Mouse (Mus musculus) hindbrain, embryonic 16.5 days (tissue): ENCODE measurements around the gene Ddx19b. TPM values are rescaled to one million over a fixed set of nuclear protein-coding genes. Genes with fewer than 3 reads are reported as not detected.
A peak's percentile ranks its signal among the peaks of the same experiment; 100 is the strongest.
"Not testable (repeated sequence)": the region's sequence is repeated elsewhere in the genome, so short reads cannot be mapped to it uniquely, and the experiment has no call there.

Source experiments
- ATAC-seq: fragments of 200-750 bp; cut with Nextera tagmentation; 2 replicates; pipeline ENCODE4 v1.8.0; 2017; ENCODE audit warnings: moderate TSS enrichment, moderate library complexity
- H3K27ac ChIP-seq: fragments of 300-500 bp; sonication (generic); 2 replicates; pipeline ENCODE4 v1.5.1; 2014; ENCODE audit warnings: low read depth, mild to moderate bottlenecking, control low read depth, low read length, moderate library complexity
- H3K27me3 ChIP-seq: fragments of 300-500 bp; sonication (generic); replicated peaks from 2 replicates; pipeline ENCODE4 v1.6.1; 2014; ENCODE audit warnings: low read length; ENCODE audit not compliant: control insufficient read depth, insufficient read depth
- H3K36me3 ChIP-seq: fragments of 300-500 bp; sonication (generic); 2 replicates; pipeline ENCODE4 v1.6.1; 2014; ENCODE audit warnings: mild to moderate bottlenecking, low read length, moderate library complexity, mixed read lengths; ENCODE audit not compliant: control insufficient read depth, insufficient read depth
- H3K4me1 ChIP-seq: fragments of 300-500 bp; sonication (generic); 2 replicates; pipeline ENCODE4 v1.6.1; 2014; ENCODE audit warnings: low read depth, low read length; ENCODE audit not compliant: control insufficient read depth, insufficient read depth
- H3K4me2 ChIP-seq: fragments of 300-500 bp; sonication (generic); 2 replicates; pipeline ENCODE4 v1.6.1; 2014; ENCODE audit warnings: mild to moderate bottlenecking, low read length, control low read depth, moderate library complexity
- H3K4me3 ChIP-seq: fragments of 300-500 bp; sonication (generic); 2 replicates; pipeline ENCODE4 v1.5.1; 2014; ENCODE audit warnings: mild to moderate bottlenecking, low read length, control low read depth, moderate library complexity
- H3K9ac ChIP-seq: fragments of 300-500 bp; sonication (generic); 2 replicates; pipeline ENCODE4 v1.6.1; 2014; ENCODE audit warnings: low read depth, mild to moderate bottlenecking, control low read depth, low read length, moderate library complexity
- H3K9me3 ChIP-seq: fragments of 300-500 bp; sonication (generic); 2 replicates; pipeline ENCODE4 v1.6.1; 2014; ENCODE audit warnings: mild to moderate bottlenecking, low read length, moderate library complexity; ENCODE audit not compliant: control insufficient read depth
- WGBS: fragments of 180-500 bp; shearing (Covaris S2); extraction: QIAGEN DNeasy Blood & Tissue Kit; methylation state at CpG from one replicate; pipeline ENCODE4 v1.1.7; 2014; 5-methylcytosine and 5-hydroxymethylcytosine counted together
- polyA plus RNA-seq: library from polyadenylated mRNA; unstranded; fragments of >200 nt; fragmentation: Nextera tagmentation; extraction: Ambion mirVana; gene quantifications from 2 replicates; pipeline ENCODE4 v1.2.1, GENCODE M21; 2015

Gene Ddx19b
- 6.7 and 6.9 TPM in 2 replicates for polyA plus RNA-seq

GRCm38 (mm10) chr8:111031572-111031971 lies at the start of gene Ddx19b:
Gene Ddx19b (minus strand): TSS chr8:111031751.
- Histone ChIP-seq H3K27me3 (peaks cover 2% of the 10 kb centered on the region; the same call in 1 of the 2 replicates), H3K4me1 (peaks cover 20% of the 10 kb centered on the region), H3K4me2 (no peak within 1 kb of the TSS), H3K27ac (no peak within 1 kb of the TSS), H3K9ac (no peak within 1 kb of the TSS), H3K36me3 (peaks cover under 1% of the 10 kb centered on the region; the same call in 1 of the 2 replicates), H3K9me3 (no peaks in the 10 kb centered on the region), H3K4me3 (no peak within 1 kb of the TSS)
- ATAC-seq = no peak
- WGBS = 94% methylated on average over 19 of the region's 19 CpGs

GRCm38 (mm10) chr8:111079861-111080271 lies 48.3 kb upstream of the Ddx19b start:
- Histone ChIP-seq H3K9me3 (no peaks in the 10 kb centered on the region), H3K4me1 (no peaks in the 10 kb centered on the region), H3K9ac (no peak overlapping the region), H3K36me3 (no peaks in the 10 kb centered on the region), H3K27ac (no peak overlapping the region), H3K27me3 (no peaks in the 10 kb centered on the region), H3K4me3 (no peak overlapping the region), H3K4me2 (no peak overlapping the region)
- no peak for ATAC-seq
- WGBS = 33% methylated on average over 6 of the region's 6 CpGs

GRCm38 (mm10) chr8:111079461-111079860 lies 47.9 kb upstream of the Ddx19b start:
- 57% methylated on average over 5 of the region's 5 CpGs for WGBS
- no peaks in the 10 kb centered on the region for H3K36me3 ChIP-seq
- H3K9me3 ChIP-seq = no peaks in the 10 kb centered on the region
- H3K4me2 ChIP-seq = no peak overlapping the region
- no peaks in the 10 kb centered on the region for H3K4me1 ChIP-seq
- no peak overlapping the region for H3K27ac ChIP-seq
- no peak overlapping the region for H3K4me3 ChIP-seq
- ATAC-seq = no peak
- no peaks in the 10 kb centered on the region for H3K27me3 ChIP-seq
- no peak overlapping the region for H3K9ac ChIP-seq

- H3K9ac ChIP-seq = no peak overlapping the region
- 68% methylated on average over 3 of the region's 3 CpGs for WGBS
- no peaks in the 10 kb centered on the region for H3K4me1 ChIP-seq
- H3K4me3 ChIP-seq = no peak overlapping the region
- no peak overlapping the region for H3K27ac ChIP-seq
- no peaks in the 10 kb centered on the region for H3K27me3 ChIP-seq
- no peak overlapping the region for H3K4me2 ChIP-seq
- H3K9me3 ChIP-seq = no peaks in the 10 kb centered on the region
- no peaks in the 10 kb centered on the region for H3K36me3 ChIP-seq
- no peak for ATAC-seq
Measured at GRCm38 (mm10) chr8:111075926-111076325, 44.4 kb upstream of the Ddx19b start.

GRCm38 (mm10) chr8:111068660-111069059 lies 37.1 kb upstream of the Ddx19b start:
- 93% methylated on average over 9 of the region's 9 CpGs for WGBS
- H3K36me3 ChIP-seq, H3K4me2 ChIP-seq, H3K9ac ChIP-seq, H3K4me1 ChIP-seq, H3K4me3 ChIP-seq, H3K27me3 ChIP-seq, H3K27ac ChIP-seq, ATAC-seq, H3K9me3 ChIP-seq: not testable (repeated sequence)

- no peak overlapping the region for H3K4me2 ChIP-seq
- H3K9ac ChIP-seq = no peak overlapping the region
- no peaks in the 10 kb centered on the region for H3K9me3 ChIP-seq
- no peaks in the 10 kb centered on the region for H3K27me3 ChIP-seq
- 30% methylated on average over 10 of the region's 10 CpGs for WGBS
- no peak overlapping the region for H3K4me3 ChIP-seq
- no peak overlapping the region for H3K27ac ChIP-seq
- H3K4me1 ChIP-seq = no peaks in the 10 kb centered on the region; the same call in 1 of the 2 replicates
- H3K36me3 ChIP-seq = no peaks in the 10 kb centered on the region
- no peak for ATAC-seq
Measured at GRCm38 (mm10) chr8:111067439-111067838, 35.9 kb upstream of the Ddx19b start.

- no peaks in the 10 kb centered on the region for H3K27me3 ChIP-seq
- 78% methylated on average over 4 of the region's 4 CpGs for WGBS
- H3K36me3 ChIP-seq = no peaks in the 10 kb centered on the region
- H3K4me3 ChIP-seq = no peak overlapping the region
- no peak overlapping the region for H3K4me2 ChIP-seq
- H3K27ac ChIP-seq = no peak overlapping the region
- H3K9ac ChIP-seq = no peak overlapping the region
- H3K9me3 ChIP-seq = no peaks in the 10 kb centered on the region
- ATAC-seq = no peak
- H3K4me1 ChIP-seq = peaks cover 1% of the 10 kb centered on the region; the same call in 1 of the 2 replicates
Measured at GRCm38 (mm10) chr8:111066308-111066707, 34.8 kb upstream of the Ddx19b start.

- no peak overlapping the region for H3K27ac ChIP-seq
- H3K27me3 ChIP-seq = no peaks in the 10 kb centered on the region
- no peak overlapping the region for H3K9ac ChIP-seq
- H3K4me3 ChIP-seq = no peak overlapping the region; the same call in 1 of the 2 replicates
- H3K36me3 ChIP-seq = no peaks in the 10 kb centered on the region; the same call in 1 of the 2 replicates
- no peaks in the 10 kb centered on the region for H3K9me3 ChIP-seq
- 42% methylated on average over 2 of the region's 2 CpGs for WGBS
- peaks cover 11% of the 10 kb centered on the region for H3K4me1 ChIP-seq
- no peak for ATAC-seq
- H3K4me2 ChIP-seq = peak overlapping the region; percentile 75
Measured at GRCm38 (mm10) chr8:111062893-111063292, 31.3 kb upstream of the Ddx19b start.

- Histone ChIP-seq H3K9ac (peak overlapping the region; percentile 58), H3K4me1 (peaks cover 17% of the 10 kb centered on the region)
- under 1% methylated on average over 27 of the region's 27 CpGs for WGBS
Measured at GRCm38 (mm10) chr8:111062072-111062757, 30.7 kb upstream of the Ddx19b start.

More at GRCm38 (mm10) chr8:111062072-111062757, 30.7 kb upstream of the Ddx19b start:
- ATAC-seq = peak; percentile 94
- Histone ChIP-seq H3K4me3 (peak overlapping the region; percentile 55), H3K9me3 (no peaks in the 10 kb centered on the region), H3K36me3 (no peaks in the 10 kb centered on the region; the same call in 1 of the 2 replicates), H3K27me3 (no peaks in the 10 kb centered on the region), H3K4me2 (peak overlapping the region; percentile 75), H3K27ac (peak overlapping the region; percentile 72)
